Mouse (Mus musculus) ES-Bruce4 (cell line): ENCODE data around the gene Vps25.

Experiments used
- CTCF ChIP-seq: IDR thresholded peaks from one replicate; pipeline ENCODE4 v1.8.1; 2011; ENCODE audit warnings: low read depth, low read length
- EP300 ChIP-seq: IDR thresholded peaks from 2 replicates; pipeline ENCODE4 v1.6.1; 2011; ENCODE audit warnings: low read depth, low read length; ENCODE audit not compliant: insufficient read depth
- POLR2A ChIP-seq: IDR thresholded peaks from one replicate; pipeline ENCODE4 v1.8.1; 2011; ENCODE audit warnings: low read length; ENCODE audit not compliant: insufficient read depth

DNA sequence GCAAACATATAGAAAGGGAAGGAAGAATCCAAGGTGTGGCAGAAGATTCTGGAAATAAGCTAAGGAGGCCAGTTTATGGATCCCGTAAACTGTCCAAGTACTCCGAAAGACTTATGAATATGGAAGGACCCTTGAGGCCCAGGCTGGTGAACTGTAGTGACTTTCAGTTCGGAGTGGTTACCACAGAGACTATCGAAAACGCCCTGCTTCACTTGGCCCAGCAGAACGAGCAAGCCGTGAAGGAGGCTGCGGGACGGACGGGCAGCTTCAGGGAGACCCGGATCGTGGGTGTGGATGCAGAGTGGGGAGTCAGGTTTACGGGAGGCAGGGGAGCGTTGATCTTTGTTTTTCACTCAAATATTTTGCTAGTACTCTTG, 25.7 kb downstream of the Vps25 start:
- TF ChIP-seq CTCF (no peak), POLR2A (no peak), EP300 (no peak)
